Mouse (Mus musculus): Measurements from ENCODE around the gene Terb2. TPM values are rescaled to one million over a fixed set of nuclear protein-coding genes. Genes with fewer than 3 reads are reported as not detected.

Gene Terb2
- not detected in 2 replicates for polyA plus RNA-seq (2014; fragmentation: Nextera tagmentation; extraction: Ambion mirVana)

DNA sequence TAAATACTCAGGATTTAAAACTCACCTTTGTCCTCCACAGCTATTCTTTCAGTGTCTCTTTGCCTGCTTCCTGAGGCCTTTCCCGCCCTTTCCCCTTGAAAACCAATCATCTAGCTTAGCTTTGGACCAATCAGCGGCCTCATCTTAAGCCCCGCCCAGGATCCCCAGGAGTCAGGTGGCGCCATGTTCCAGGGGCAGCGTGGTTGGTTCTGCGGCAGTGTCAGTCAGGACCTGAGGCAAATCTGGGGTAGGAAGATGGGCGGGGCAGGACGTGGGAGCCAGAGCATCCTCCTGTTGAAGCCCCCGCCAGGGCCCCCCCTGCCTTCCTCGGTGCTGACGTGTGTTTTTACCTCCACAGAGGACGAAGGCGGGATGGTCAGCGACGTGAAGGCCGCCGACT is at the start of gene Terb2, which contains the start of gene Patl2:
Terb2 (plus strand) TSS at position 167 of the 400 bp plus-strand sequence.
Patl2 (minus strand) TSS at position 84 of the 400 bp plus-strand sequence.
- 80% methylated on average over 17 of the region's 17 CpGs for WGBS
- H3K36me3 ChIP-seq (ENCODE audit: control insufficient read depth, insufficient read depth, low read length) = no peaks in the 10 kb centered on the region
- ATAC-seq (replicated peaks; ENCODE audit: low FRiP score, low TSS enrichment, low read depth) (no peak), DNase-seq (ENCODE audit: low spot score) (no peak)
- H3K27ac ChIP-seq (ENCODE audit: low read depth) = no peak within 1 kb of the TSS
- no peak within 1 kb of the TSS for H3K4me2 ChIP-seq (ENCODE audit: low read length)
- H3K9ac ChIP-seq (ENCODE audit: low read length) = no peak within 1 kb of the TSS
- no peaks in the 10 kb centered on the region for H3K27me3 ChIP-seq (replicated peaks; ENCODE audit: control insufficient read depth, insufficient read depth, low read length)
- H3K4me1 ChIP-seq (replicated peaks; ENCODE audit: control insufficient read depth, insufficient read depth, low read length) = no peaks in the 10 kb centered on the region
- no peaks in the 10 kb centered on the region for H3K9me3 ChIP-seq (ENCODE audit: control insufficient read depth, low read length)
- H3K4me3 ChIP-seq (ENCODE audit: low read depth, low read length) = no peak within 1 kb of the TSS

DNA sequence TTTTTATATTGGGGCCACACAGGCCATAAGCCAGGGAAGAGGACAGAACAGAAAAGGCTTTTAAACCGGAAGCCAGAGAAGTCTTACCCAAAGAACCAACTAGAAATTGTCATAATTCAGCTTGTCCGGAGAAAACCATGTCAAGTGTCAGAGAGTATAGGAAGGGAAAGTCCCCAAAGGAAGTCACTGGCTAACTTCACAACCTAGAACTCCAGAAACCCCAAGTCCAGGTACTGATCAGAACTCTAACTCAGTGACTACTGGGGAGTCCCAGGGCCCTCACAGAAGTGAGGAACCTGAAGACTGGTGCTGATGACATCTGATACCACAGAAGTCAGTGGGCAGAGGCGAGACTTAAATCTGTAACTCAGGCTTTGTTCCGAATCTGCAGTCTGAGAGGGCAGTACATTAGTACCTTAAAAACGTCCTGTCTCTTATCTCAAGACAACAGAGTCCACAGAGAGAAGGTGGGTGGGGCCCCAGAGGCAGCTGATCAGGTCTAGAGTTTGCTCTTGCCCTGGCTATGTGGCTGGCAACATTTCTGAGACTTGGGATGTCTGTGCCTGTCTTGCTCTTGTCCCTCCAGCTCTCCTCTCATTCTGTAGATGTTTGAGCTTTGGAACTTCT is 48.1 kb upstream of the Terb2 start:
- Histone ChIP-seq H3K27me3 (replicated peaks; ENCODE audit: control insufficient read depth, insufficient read depth, low read length) (no peaks in the 10 kb centered on the region), H3K27ac (ENCODE audit: low read depth) (no peak overlapping the region), H3K9me3 (ENCODE audit: control insufficient read depth, low read length) (no peaks in the 10 kb centered on the region), H3K36me3 (ENCODE audit: control insufficient read depth, insufficient read depth, low read length) (no peaks in the 10 kb centered on the region), H3K4me3 (ENCODE audit: low read depth, low read length) (no peak overlapping the region), H3K4me1 (replicated peaks; ENCODE audit: control insufficient read depth, insufficient read depth, low read length) (no peaks in the 10 kb centered on the region), H3K4me2 (ENCODE audit: low read length) (no peak overlapping the region), H3K9ac (ENCODE audit: low read length) (no peak overlapping the region)
- ATAC-seq (replicated peaks; ENCODE audit: low FRiP score, low TSS enrichment, low read depth) = no peak
- no peak for DNase-seq (ENCODE audit: low spot score)
- WGBS = 56% methylated on average over 5 of the region's 5 CpGs

GRCm38 (mm10) chr2:122140815-122141214 is 45.3 kb upstream of the Terb2 start:
- Histone ChIP-seq H3K9me3 (ENCODE audit: control insufficient read depth, low read length) (no peaks in the 10 kb centered on the region), H3K27ac (ENCODE audit: low read depth) (no peak overlapping the region), H3K27me3 (replicated peaks; ENCODE audit: control insufficient read depth, insufficient read depth, low read length) (no peaks in the 10 kb centered on the region), H3K4me2 (ENCODE audit: low read length) (no peak overlapping the region), H3K9ac (ENCODE audit: low read length) (no peak overlapping the region), H3K4me1 (replicated peaks; ENCODE audit: control insufficient read depth, insufficient read depth, low read length) (no peaks in the 10 kb centered on the region), H3K36me3 (ENCODE audit: control insufficient read depth, insufficient read depth, low read length) (no peaks in the 10 kb centered on the region), H3K4me3 (ENCODE audit: low read depth, low read length) (no peak overlapping the region)
- ATAC-seq (replicated peaks; ENCODE audit: low FRiP score, low TSS enrichment, low read depth) = no peak
- DNase-seq (ENCODE audit: low spot score) = no peak
- WGBS = 84% methylated on average over 2 of the region's 2 CpGs

DNA sequence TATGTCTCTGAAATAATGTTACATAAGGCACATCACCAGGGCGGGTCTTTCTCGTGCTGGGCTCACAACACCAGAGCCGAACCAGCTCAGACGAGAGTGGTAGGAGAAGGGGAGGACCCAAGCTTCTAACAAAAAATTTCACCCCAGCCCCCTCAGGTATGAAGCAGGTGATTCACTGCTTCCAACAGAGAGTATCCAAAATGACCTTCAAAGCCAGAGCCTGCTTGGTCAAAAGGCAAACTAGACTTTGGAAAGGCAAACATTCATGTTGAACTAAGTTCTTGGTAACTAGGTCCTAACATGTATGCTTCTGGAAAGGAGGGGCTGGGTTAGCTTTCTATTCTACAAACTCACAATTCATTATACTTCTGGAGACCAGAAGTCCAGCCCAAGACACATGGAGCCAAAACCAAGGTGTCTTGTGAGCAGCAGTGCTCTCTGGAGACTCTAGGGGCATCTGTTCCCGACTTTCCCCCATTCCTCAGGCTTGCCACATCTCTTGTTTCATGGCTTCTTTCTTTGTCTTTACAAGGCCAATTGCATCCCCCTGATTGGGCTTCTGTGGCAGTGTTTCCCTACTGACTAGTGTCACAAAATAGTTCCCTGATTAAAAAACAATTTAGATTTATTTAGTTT is 44.6 kb upstream of the Terb2 start:
- Histone ChIP-seq H3K4me3 (ENCODE audit: low read depth, low read length) (no peak overlapping the region), H3K36me3 (ENCODE audit: control insufficient read depth, insufficient read depth, low read length) (no peaks in the 10 kb centered on the region), H3K27ac (ENCODE audit: low read depth) (no peak overlapping the region), H3K27me3 (replicated peaks; ENCODE audit: control insufficient read depth, insufficient read depth, low read length) (no peaks in the 10 kb centered on the region), H3K9ac (ENCODE audit: low read length) (no peak overlapping the region), H3K9me3 (ENCODE audit: control insufficient read depth, low read length) (no peaks in the 10 kb centered on the region), H3K4me1 (replicated peaks; ENCODE audit: control insufficient read depth, insufficient read depth, low read length) (no peaks in the 10 kb centered on the region), H3K4me2 (ENCODE audit: low read length) (no peak overlapping the region)
- DNase-seq (ENCODE audit: low spot score) = no peak
- WGBS = 78% methylated on average over 5 of the region's 5 CpGs
- ATAC-seq (replicated peaks; ENCODE audit: low FRiP score, low TSS enrichment, low read depth) = no peak

DNA sequence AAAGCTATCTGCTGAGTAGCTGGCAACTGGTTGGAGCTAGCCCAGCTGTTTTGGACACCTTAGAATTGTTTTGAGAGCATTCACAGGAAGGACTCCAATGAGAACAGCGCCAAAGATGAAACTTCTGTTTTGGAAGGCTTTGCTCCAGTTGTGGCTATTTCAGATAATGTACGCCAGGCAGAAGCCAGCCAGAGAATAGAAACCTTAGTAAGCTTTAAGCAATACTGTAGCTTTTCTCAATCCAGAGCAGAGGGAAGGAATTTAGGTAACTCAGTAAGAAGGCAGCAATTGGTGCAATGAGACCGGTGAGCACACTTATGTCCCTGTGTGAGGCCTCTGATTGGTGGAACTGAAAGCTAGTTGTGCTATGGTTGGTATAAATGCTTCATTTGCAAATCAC is 43.0 kb upstream of the Terb2 start:
- no peaks in the 10 kb centered on the region for H3K9me3 ChIP-seq (ENCODE audit: control insufficient read depth, low read length)
- H3K36me3 ChIP-seq (ENCODE audit: control insufficient read depth, insufficient read depth, low read length) = no peaks in the 10 kb centered on the region
- no peaks in the 10 kb centered on the region for H3K4me1 ChIP-seq (replicated peaks; ENCODE audit: control insufficient read depth, insufficient read depth, low read length)
- no peak overlapping the region for H3K27ac ChIP-seq (ENCODE audit: low read depth)
- no peak overlapping the region for H3K4me3 ChIP-seq (ENCODE audit: low read depth, low read length)
- no peak for ATAC-seq (replicated peaks; ENCODE audit: low FRiP score, low TSS enrichment, low read depth)
- no peak overlapping the region for H3K4me2 ChIP-seq (ENCODE audit: low read length)
- no peak overlapping the region for H3K9ac ChIP-seq (ENCODE audit: low read length)
- H3K27me3 ChIP-seq (replicated peaks; ENCODE audit: control insufficient read depth, insufficient read depth, low read length) = no peaks in the 10 kb centered on the region
- DNase-seq (ENCODE audit: low spot score) = no peak
- 90% methylated on average over 3 of the region's 3 CpGs for WGBS

GRCm38 (mm10) chr2:122145756-122146155 is 40.3 kb upstream of the Terb2 start:
- H3K27ac ChIP-seq (ENCODE audit: low read depth) = no peak overlapping the region
- no peak for ATAC-seq (replicated peaks; ENCODE audit: low FRiP score, low TSS enrichment, low read depth)
- H3K36me3 ChIP-seq (ENCODE audit: control insufficient read depth, insufficient read depth, low read length) = no peaks in the 10 kb centered on the region
- no peaks in the 10 kb centered on the region; the same call in 1 of the 2 replicates for H3K4me1 ChIP-seq (replicated peaks; ENCODE audit: control insufficient read depth, insufficient read depth, low read length)
- H3K4me2 ChIP-seq (ENCODE audit: low read length) = no peak overlapping the region
- H3K9me3 ChIP-seq (ENCODE audit: control insufficient read depth, low read length) = no peaks in the 10 kb centered on the region
- H3K27me3 ChIP-seq (replicated peaks; ENCODE audit: control insufficient read depth, insufficient read depth, low read length) = no peaks in the 10 kb centered on the region
- no peak overlapping the region for H3K9ac ChIP-seq (ENCODE audit: low read length)
- H3K4me3 ChIP-seq (ENCODE audit: low read depth, low read length) = no peak overlapping the region
- no peak for DNase-seq (ENCODE audit: low spot score)
- WGBS = 69% methylated on average over 4 of the region's 4 CpGs

DNA sequence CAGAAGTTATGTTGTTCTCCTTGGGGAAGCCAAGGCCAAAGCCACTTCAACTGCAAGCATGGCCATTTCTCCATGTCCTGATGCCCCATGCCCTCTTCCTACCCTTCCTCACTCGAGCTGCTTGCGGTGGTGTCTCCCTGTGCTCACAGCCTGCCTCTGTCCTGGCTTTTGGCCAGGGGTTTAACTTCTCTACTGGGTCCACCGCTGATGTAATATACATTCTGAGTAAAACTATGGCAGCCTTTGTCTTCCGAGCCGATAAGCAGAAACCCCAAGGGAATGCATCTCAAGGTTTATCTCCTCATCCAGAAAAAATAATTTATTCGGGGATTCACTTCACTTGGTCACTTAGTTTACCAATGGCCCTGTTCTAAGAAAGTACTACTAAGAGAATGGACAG is 39.4 kb upstream of the Terb2 start:
- DNase-seq (ENCODE audit: low spot score) = no peak
- Histone ChIP-seq H3K9me3 (ENCODE audit: control insufficient read depth, low read length) (no peaks in the 10 kb centered on the region), H3K4me1 (replicated peaks; ENCODE audit: control insufficient read depth, insufficient read depth, low read length) (no peaks in the 10 kb centered on the region; the same call in 1 of the 2 replicates), H3K36me3 (ENCODE audit: control insufficient read depth, insufficient read depth, low read length) (peaks cover 6% of the 10 kb centered on the region; the same call in 1 of the 2 replicates), H3K4me3 (ENCODE audit: low read depth, low read length) (no peak overlapping the region), H3K27ac (ENCODE audit: low read depth) (no peak overlapping the region), H3K27me3 (replicated peaks; ENCODE audit: control insufficient read depth, insufficient read depth, low read length) (no peaks in the 10 kb centered on the region), H3K9ac (ENCODE audit: low read length) (no peak overlapping the region), H3K4me2 (ENCODE audit: low read length) (peak overlapping the region; percentile 38; the same call in 1 of the 2 replicates)
- WGBS = 69% methylated on average over 6 of the region's 6 CpGs
- no peak for ATAC-seq (replicated peaks; ENCODE audit: low FRiP score, low TSS enrichment, low read depth)

DNA sequence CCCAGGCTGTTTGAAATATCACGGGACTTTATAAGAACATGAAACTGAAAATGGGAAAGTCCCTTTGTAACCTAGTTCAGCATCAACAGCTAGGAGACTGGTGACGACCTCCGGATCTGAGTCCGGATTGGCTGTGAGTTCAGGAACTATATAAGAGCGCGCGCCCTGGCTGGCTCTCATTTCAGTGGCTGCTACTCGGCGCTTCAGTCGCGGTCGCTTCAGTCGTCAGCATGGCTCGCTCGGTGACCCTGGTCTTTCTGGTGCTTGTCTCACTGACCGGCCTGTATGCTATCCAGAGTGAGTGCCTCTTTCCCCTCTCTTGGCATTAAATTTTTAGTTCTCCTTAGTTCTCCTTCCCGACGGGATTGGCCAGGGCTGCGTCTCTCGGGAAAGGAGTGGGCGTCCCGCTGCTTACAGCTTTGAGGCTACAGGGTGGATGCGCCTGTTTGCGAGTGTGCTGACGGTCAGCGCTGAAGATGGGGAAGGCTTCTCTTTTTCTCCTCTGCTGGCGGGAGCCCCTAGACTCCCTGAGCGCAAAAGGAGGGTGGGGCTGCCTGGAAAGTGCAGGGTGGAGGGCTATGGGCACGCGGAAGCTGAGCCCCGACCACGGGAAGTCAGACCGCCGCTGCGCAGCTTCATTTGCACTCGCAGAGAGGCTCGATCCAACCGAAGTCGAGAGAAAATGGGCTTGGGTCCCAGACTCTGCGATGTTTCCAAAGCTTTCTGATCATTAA is 38.4 kb upstream of the Terb2 start, which contains the start of gene B2m:
B2m (plus strand) TSS at position 179 of the 734 bp plus-strand sequence.
- WGBS = under 1% methylated on average over 40 of the region's 40 CpGs
- Histone ChIP-seq H3K27ac (ENCODE audit: low read depth) (peak within 1 kb of the TSS; percentile 54), H3K27me3 (replicated peaks; ENCODE audit: control insufficient read depth, insufficient read depth, low read length) (no peaks in the 10 kb centered on the region), H3K9me3 (ENCODE audit: control insufficient read depth, low read length) (no peaks in the 10 kb centered on the region), H3K4me1 (replicated peaks; ENCODE audit: control insufficient read depth, insufficient read depth, low read length) (no peaks in the 10 kb centered on the region; the same call in 1 of the 2 replicates), H3K36me3 (ENCODE audit: control insufficient read depth, insufficient read depth, low read length) (peaks cover 9% of the 10 kb centered on the region; the same call in 1 of the 2 replicates), H3K4me2 (ENCODE audit: low read length) (peak within 1 kb of the TSS; percentile 62), H3K4me3 (ENCODE audit: low read depth, low read length) (peak within 1 kb of the TSS; percentile 72), H3K9ac (ENCODE audit: low read length) (peak within 1 kb of the TSS; percentile 74)
- DNase-seq (ENCODE audit: low spot score) (peak; percentile 98), ATAC-seq (replicated peaks; ENCODE audit: low FRiP score, low TSS enrichment, low read depth) (peak; percentile 98)

Data from intestine, embryonic 14.5 days (tissue).